Mouse (Mus musculus) cerebellum, adult 9-10 months (tissue): ENCODE data around the gene Id2.
A peak's percentile ranks its signal among the peaks of the same experiment; 100 is the strongest.

Experiments used
- DNase-seq: peaks from one replicate; pipeline ENCODE4 v3.0.0; 2022

Id2 gene

DNA sequence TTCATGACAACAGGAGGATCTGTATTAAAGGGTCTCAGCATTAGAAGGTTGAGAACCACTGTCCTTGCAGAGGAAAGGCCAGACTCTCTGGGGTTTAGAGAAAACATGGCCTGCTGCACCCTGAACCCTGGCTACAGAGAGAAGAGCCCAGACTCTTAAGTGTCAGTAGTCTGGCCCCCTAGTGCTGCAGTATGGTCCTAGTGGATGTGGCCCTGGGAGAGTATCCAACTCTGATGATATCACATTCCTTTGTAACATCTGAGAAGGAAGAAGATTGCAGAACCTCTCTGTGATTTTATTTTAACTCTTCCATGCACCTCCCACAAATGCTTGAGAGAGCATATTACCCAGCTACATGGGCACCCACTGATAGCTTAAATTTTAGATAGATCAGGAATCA lies 7.6 kb upstream of the Id2 start:
- DNase-seq = no peak

GRCm38 (mm10) chr12:25103911-25104310 lies 7.0 kb upstream of the Id2 start:
- no peak for DNase-seq

DNA sequence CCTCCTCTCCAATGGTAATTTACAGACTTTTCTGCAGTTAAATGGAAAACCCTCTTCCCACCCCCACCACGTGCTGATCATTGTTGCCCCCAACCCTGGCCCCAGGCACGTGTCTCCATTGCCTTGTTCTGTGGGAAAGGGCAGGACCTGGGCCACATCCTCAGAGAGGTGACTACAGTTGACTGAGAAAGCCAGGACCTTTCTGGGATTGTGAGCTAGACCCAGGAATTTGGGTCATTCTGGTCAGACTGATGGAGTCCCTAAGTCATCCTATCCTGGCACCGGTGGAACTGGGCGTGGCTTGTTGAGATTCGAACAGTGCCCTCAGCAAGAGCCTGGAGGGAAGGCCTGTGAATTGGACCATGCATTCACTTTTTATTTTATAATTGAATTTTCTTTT lies 4.4 kb upstream of the Id2 start:
- peak; percentile 21 for DNase-seq

- DNase-seq = peak; percentile 36
Measured at GRCm38 (mm10) chr12:25100411-25101217, 3.7 kb upstream of the Id2 start.

DNA sequence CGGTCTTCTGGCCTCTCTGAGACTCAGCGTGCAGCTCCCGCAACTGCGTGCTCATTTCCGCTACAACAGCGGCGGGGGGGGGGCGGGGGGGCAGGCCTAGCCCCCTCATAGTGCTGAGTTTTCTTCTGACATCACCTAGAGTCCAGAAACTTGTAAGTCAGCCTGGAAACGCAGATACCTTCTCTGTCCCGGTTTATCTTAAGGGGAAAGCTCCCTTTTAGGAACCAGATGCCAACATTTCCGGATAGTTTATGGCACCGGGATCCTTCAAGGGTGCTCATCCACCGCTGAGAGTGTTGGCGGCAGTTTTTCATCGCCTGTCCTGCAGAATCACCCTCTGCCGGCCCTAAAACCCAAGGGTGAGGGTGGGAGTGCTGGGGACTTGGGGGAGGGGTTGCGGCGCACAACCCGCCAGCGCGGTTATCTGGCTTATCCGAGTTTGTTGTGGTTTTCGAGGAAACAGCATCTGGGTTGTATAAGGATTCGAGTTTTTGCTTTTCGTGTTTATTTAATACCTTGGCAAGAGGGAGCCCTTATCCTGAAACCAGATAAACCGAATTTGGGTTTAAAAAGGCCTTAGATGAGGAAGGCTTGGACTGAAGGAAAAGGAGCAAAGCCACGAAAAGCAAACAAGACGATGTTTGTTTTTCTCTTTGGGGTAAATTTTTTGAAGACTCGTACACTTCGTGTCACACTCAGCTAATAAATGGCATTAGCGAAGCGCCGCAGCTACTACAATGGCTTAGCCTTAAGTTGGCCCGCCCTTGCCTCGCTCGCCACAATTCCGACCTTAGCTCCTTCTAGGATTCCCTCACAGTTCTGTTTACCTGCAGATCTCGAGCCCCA lies 2.8 kb upstream of the Id2 start:
- DNase-seq = peak; percentile 36

GRCm38 (mm10) chr12:25099313-25099562 lies 2.3 kb upstream of the Id2 start:
- peak; percentile 39 for DNase-seq

GRCm38 (mm10) chr12:25098561-25099312 lies 1.8 kb upstream of the Id2 start:
- DNase-seq = peak; percentile 83

DNA sequence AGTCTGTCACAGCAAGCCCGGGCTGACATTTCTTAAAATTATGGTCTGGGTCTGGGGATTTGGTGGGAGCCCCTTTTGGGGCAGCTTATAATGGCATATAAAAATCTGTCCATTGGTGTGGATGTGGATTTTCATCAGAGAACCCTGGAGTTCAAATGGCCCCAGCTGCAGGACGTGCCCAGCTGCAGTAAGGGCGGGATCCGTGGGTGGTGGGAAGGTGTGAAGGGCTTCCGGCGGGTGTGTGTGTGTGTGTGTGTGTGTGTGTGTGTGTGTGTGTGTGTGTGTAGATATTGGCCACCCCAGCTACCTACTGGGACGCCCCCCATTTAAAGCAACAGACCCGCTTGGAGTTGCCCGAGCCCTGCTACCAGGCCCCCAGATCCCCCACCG lies 1.2 kb upstream of the Id2 start:
- DNase-seq = no peak

- DNase-seq = peak; percentile 55
Measured at GRCm38 (mm10) chr12:25097210-25098160, 545 bp upstream of the Id2 start.

- peak; percentile 46 for DNase-seq
Measured at GRCm38 (mm10) chr12:25096640-25097051, 294 bp downstream of the Id2 start.

DNA sequence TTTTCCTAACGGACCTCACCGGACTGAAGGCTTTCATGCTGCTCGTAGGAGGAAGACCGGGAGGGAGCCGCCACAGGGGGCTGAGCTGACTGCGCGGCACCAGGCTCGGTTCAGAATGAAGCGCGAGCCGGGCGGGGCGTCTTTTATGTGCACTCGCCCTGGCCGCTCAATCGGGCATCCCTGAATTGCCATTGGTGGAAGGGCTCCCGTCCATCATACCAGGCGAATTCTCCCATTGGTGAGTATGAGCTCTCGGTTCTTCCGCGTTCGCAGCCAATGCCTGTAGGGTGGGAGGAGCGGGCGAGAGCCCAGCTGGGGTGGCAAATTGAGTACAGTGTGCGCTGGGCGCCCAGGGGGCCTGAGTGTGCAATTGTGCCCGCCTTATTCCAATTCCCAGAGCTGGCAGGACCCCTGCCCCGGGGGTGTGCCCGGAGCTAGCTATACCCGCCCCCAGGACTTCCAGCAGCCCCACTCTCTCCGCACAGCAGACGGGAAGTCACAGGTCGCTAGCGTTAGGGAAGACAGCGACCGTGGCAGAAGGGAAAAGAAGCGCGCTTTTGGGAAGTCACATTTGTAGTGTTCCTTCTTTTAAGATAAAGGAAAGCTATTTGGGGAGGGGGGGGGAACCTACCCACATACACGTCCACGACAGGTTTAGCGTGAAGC lies 833 bp downstream of the Id2 start:
- peak; percentile 97 for DNase-seq

GRCm38 (mm10) chr12:25095538-25095937 lies 1.4 kb downstream of the Id2 start:
- no peak for DNase-seq

GRCm38 (mm10) chr12:25094621-25095521 lies 2.1 kb downstream of the Id2 start:
- peak; percentile 45 for DNase-seq

DNA sequence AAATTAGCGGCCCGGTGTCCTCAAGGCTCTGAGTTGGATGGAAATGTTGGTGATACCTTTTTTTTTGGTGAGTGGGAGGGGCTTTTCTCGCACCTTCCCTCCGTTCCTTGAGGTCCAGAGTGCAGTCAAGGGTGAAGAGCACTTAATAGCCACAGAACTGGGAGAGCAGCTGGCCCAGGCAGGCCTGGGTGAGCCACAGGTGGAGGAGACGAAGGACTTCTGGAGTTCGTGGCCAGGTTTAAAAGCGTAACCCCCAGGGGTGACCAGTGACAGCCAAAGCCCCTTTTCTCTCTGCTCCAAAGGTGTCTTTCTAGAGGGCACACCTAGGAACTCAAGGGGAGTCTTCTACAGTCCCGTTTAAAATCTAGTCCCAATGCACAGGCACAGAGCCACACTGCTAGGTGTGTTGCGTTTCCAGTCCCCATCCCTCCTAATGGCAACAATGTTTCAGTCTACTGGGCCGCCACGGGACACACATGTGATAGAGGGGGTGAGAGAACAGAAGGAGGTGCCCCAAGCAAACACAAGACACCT lies 3.6 kb downstream of the Id2 start:
- DNase-seq = peak; percentile 36

DNA sequence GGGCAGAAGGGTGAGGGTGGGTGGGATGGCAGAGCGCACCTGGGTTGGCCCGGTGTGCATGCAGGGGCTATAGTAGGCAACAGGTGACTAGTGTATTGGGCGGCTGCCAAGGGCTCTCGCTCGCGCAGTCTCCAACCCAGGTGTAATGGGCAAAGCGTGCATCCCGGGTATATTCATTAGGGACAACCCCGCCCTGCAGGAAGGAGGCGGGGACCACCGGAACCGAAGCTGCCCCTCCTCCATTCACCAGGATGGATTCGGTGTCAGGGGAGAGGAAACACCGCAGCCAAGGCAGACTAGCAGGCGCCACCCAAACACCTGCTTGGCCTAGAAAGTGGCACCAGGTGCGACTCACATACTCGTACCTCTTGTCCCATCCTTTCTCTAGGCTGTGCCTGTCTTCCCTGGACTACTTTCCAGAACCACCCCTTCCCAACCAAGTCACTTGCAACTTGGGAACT lies 4.2 kb downstream of the Id2 start:
- DNase-seq = peak; percentile 58

DNA sequence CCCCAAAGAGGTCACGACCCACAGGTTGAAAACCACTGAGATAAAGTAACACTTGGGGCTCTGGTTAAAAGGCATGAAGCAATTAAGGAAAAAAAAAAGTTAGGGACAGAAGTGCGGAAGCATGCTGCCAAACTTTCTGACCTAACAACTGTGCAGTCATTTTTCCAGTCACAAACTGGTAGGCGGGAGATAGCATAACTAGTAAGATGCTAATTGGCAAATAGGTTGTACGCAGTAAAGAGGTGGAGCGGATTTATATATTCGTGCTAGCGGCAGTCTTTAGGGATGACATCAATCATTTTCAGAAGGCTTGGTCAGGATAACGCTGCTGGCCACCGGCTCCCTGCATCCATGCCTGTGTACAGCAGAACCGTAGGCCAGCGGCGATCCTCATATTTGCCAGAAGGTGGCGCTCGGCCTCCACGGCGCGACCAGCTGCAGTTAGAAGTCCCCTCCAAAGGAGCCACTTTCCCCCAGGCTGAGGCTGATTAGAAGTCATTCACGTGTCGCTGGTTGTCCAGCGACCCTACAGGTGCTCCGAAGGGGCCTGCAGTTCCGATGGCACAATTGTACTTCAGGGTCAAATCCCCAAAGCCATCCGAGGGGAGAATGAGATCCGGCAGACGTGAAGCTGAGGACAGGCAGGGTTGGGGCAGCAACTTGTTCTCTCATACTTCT lies 4.8 kb downstream of the Id2 start:
- DNase-seq = peak; percentile 89

GRCm38 (mm10) chr12:25089433-25089832 lies 7.5 kb downstream of the Id2 start:
- DNase-seq = no peak

- DNase-seq = no peak
Measured at GRCm38 (mm10) chr12:25086966-25087365, 10.0 kb downstream of the Id2 start.

DNA sequence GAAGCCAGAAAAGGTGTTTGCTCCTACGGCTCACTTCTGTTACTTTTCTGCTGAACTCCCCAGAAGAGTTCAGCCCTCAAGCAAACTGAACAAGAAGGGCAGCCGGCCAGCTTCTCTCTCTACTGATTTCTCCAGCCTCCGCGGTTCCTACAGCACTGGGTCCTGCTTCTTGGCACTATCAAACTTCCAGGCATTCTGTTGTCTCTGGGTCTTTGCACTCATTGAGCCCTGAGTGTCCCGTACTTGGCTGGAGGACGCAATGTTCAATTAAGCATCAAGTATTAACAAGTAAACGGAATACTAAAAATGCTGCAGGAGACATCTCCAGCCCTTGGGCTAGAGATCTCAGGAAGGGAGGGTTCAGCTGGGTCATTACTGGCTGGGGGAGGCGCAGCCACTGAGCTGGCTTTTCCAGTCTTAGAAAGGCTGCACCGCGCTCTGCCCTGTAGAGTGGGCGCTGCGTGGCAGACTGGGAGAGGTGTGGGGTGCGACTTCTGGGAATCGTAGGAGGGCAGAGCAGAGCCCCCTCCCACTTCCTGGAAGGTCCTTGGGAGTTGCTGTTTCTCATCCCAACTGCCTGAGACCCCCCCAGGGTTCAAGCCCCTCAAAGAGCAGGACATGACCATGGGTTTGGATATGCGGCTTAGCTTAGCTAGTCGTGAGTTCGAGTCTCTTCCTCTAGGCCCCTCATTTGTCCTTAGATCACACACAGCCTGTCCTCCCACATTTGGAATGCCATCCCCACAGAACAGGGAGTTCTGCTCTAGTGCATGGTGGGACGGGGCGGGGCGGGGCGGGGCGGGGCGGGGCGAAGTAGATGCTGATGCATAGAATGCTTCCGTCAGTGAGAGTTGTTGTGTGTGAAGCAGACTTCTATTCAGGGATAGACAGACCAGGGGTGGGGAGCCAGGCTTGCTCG lies 13.4 kb downstream of the Id2 start:
- DNase-seq = no peak
